Mouse (Mus musculus) lung, postnatal 0 days (tissue): ENCODE data around the gene Rhob.

Experiments used
- CTCF ChIP-seq: IDR thresholded peaks from 2 replicates; pipeline ENCODE4 v1.5.1; 2016; ENCODE audit warnings: antibody characterized with exemption, mild to moderate bottlenecking
- EP300 ChIP-seq: IDR thresholded peaks from 2 replicates; pipeline ENCODE4 v1.6.1; 2016; ENCODE audit warnings: antibody characterized with exemption, mild to moderate bottlenecking, control low read depth

GRCm38 (mm10) chr12:8454487-8454886 lies 45.3 kb downstream of the Rhob start:
- TF ChIP-seq CTCF (no peak), EP300 (no peak)
